Mouse (Mus musculus): ENCODE measurements around the gene Tsc2. TPM values are rescaled to one million over a fixed set of nuclear protein-coding genes. Genes with fewer than 3 reads are reported as not detected.

Tsc2 gene
- total and polyA plus RNA-seq, 3 experiments, result 9.1 to 69.8 (median 35.2) TPM

DNA sequence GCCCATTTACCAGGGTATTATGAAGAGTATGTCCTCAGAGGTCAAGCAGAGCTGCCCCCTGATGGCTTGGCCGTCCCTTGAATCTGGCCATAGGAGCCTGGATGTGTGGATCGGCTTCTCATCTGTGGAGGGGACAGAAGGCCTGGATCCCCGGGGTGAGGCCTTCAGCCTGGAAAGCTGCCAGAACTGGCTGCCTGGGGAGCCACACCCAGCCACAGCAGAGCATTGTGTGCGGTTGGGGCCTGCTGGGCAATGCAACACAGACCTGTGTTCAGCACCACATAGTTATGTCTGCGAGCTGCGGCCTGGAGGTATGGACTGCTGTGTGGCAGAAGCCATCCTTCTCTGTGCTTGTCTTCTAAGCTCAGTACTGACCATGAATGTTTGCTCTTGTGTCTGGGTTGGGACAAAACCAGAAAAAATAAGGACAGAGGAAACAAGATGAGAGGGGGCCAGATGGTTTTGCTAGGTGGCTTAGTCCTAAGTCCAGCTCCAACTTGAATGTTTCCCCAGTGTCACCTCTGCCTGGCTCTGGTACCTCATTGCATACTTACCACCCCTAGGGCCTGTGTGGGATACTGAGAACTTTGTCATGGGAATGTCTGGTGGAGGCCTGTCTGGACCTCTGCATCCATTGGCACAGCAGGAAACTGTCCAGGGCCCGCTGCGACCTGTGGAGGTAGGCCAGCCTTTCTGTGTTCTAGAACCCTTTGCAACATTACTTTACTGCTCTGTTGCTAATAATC, 65.2 kb downstream of the Tsc2 start:
- H3K36me3 ChIP-seq (replicated peaks in 1 of 2; ENCODE audit: control insufficient read depth in 1 of 2, insufficient read depth in 1 of 2, low read length in 1 of 2), result peaks cover 26 to 80% of the 10 kb centered on the region in 2 experiments
- no peak overlapping the region for H3K9ac ChIP-seq (ENCODE audit: insufficient read depth, low read depth)
- DNase-seq (ENCODE audit: extremely low read depth), result no peak

DNA sequence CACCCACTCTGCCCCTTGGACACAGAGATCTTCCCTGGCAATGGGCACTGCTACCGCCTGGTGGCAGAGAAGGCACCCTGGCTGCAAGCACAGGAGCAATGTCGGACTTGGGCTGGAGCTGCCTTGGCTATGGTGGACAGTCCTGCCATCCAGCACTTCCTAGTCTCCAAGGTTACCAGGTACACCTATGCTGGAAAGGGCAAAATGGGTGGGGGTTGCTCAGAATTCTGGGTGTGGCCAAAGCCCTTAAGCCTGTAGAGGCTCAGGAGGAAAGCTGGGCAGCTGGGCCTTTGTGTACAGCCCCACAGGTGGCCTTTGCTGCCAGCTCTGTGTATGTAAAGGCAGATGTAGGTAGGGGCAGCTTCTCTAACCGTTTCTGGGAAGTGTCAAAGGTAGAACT, 66.6 kb downstream of the Tsc2 start:
- in situ Hi-C loops (cut with MboI; ENCODE audit: low pct_ligation_motif_present, low pct_unique_long_range_greater_than_20kb, low sequenced_read_pairs), result no loop called here

More for the DNA sequence above, 65.2 kb downstream of the Tsc2 start:
- dilution Hi-C loops (cut with MboI; ENCODE audit: extremely low pct_ligation_motif_present, extremely low pct_unique_long_range_greater_than_20kb, low sequenced_read_pairs) (no loop called here), in situ Hi-C loops (cut with MboI; ENCODE audit: low pct_ligation_motif_present, low pct_unique_long_range_greater_than_20kb, low sequenced_read_pairs) (no loop called here)
- no peak overlapping the region for H3K4me3 ChIP-seq (replicated peaks in 1 of 3; ENCODE audit: low read depth in 2 of 3, low read length in 2 of 3, poor library complexity in 1 of 3)
- H3K27ac ChIP-seq (ENCODE audit: insufficient read depth, low read depth), result no peak overlapping the region
- no peak overlapping the region for H3K4me2 ChIP-seq (ENCODE audit: insufficient read depth, low read depth, poor library complexity, severe bottlenecking)
- no peak for TF ChIP-seq ZC3H11A (IDR thresholded peaks at IDR 0.05; ENCODE audit: low read depth, low read length)
- no peak for TF ChIP-seq ETS1 (conservative IDR thresholded peaks at IDR 0.05; ENCODE audit: low read depth, low read length)
- no peak for TF ChIP-seq MXI1 (IDR thresholded peaks at IDR 0.05; ENCODE audit: low read depth, low read length)
- no peak for TF ChIP-seq POLR2A (IDR thresholded peaks at IDR 0.05; ENCODE audit: low read depth, low read length)
- TF ChIP-seq NELFE (IDR thresholded peaks at IDR 0.05; ENCODE audit: low read depth, low read length), result no peak
- no peak for TF ChIP-seq POLR2AphosphoS2 (IDR thresholded peaks at IDR 0.05; ENCODE audit: low read depth, low read length)
- no peak for TF ChIP-seq CHD2 (IDR thresholded peaks at IDR 0.05; ENCODE audit: low read length)
- no peak for TF ChIP-seq PAX5 (IDR thresholded peaks at IDR 0.05; ENCODE audit: low read length)
- TF ChIP-seq MYC (IDR thresholded peaks at IDR 0.05; ENCODE audit: low read depth, low read length), result no peak
- TF ChIP-seq MEF2A (IDR thresholded peaks at IDR 0.05; ENCODE audit: borderline replicate concordance, low read depth, low read length), result no peak
- TF ChIP-seq ZKSCAN1 (IDR thresholded peaks at IDR 0.05; ENCODE audit: borderline replicate concordance, low read depth, low read length), result no peak
- H3K79me2 ChIP-seq (replicated peaks; ENCODE audit: control insufficient read depth, extremely low read depth, insufficient read depth, poor library complexity, severe bottlenecking), result no peaks in the 10 kb centered on the region; the same call in 1 of the 2 replicates
- H3K4me1 ChIP-seq (ENCODE audit: control insufficient read depth in 1 of 2, insufficient read depth in 2 of 2), result peaks cover 0 to 8% of the 10 kb centered on the region in 2 experiments; a peak in 2 of 4 replicates
- H3K9me3 ChIP-seq (replicated peaks; ENCODE audit: low read length), result no peaks in the 10 kb centered on the region
- no peaks in the 10 kb centered on the region for H3K27me3 ChIP-seq (replicated peaks)

More for the DNA sequence above, 66.6 kb downstream of the Tsc2 start:
- H3K4me2 ChIP-seq (ENCODE audit: insufficient read depth, low read depth, poor library complexity, severe bottlenecking), result no peak overlapping the region
- no peaks in the 10 kb centered on the region; the same call in 1 of the 2 replicates for H3K79me2 ChIP-seq (replicated peaks; ENCODE audit: control insufficient read depth, extremely low read depth, insufficient read depth, poor library complexity, severe bottlenecking)
- H3K9ac ChIP-seq (ENCODE audit: insufficient read depth, low read depth), result no peak overlapping the region
- peaks cover 0 to 8% of the 10 kb centered on the region in 2 experiments; a peak in 2 of 4 replicates for H3K4me1 ChIP-seq (ENCODE audit: control insufficient read depth in 1 of 2, insufficient read depth in 2 of 2)
- dilution Hi-C loops (cut with MboI; ENCODE audit: extremely low pct_ligation_motif_present, extremely low pct_unique_long_range_greater_than_20kb, low sequenced_read_pairs), result no loop called here
- no peaks in the 10 kb centered on the region for H3K27me3 ChIP-seq (replicated peaks)
- no peaks in the 10 kb centered on the region for H3K9me3 ChIP-seq (replicated peaks; ENCODE audit: low read length)
- TF ChIP-seq USF1 (IDR thresholded peaks at IDR 0.05; ENCODE audit: low read depth, low read length) (no peak), MEF2A (IDR thresholded peaks at IDR 0.05; ENCODE audit: borderline replicate concordance, low read depth, low read length) (no peak), ZNF384 (IDR thresholded peaks at IDR 0.05; ENCODE audit: low read depth, low read length) (no peak), IRF4 (IDR thresholded peaks at IDR 0.05; ENCODE audit: low read depth, low read length) (no peak), MYC (IDR thresholded peaks at IDR 0.05; ENCODE audit: low read depth, low read length) (no peak), POLR2AphosphoS2 (IDR thresholded peaks at IDR 0.05; ENCODE audit: low read depth, low read length) (no peak), MAZ (IDR thresholded peaks at IDR 0.05; ENCODE audit: low read depth, low read length) (no peak), RAD21 (IDR thresholded peaks at IDR 0.05; ENCODE audit: low read depth, low read length) (no peak), ZC3H11A (IDR thresholded peaks at IDR 0.05; ENCODE audit: low read depth, low read length) (no peak), E2F4 (IDR thresholded peaks at IDR 0.05; ENCODE audit: insufficient replicate concordance, low read depth, low read length) (no peak), POLR2A (IDR thresholded peaks at IDR 0.05; ENCODE audit: low read depth, low read length) (no peak), SMC3 (IDR thresholded peaks at IDR 0.05; ENCODE audit: low read depth, low read length) (no peak), KAT2A (IDR thresholded peaks at IDR 0.05; ENCODE audit: insufficient replicate concordance, low read length) (no peak), NRF1 (IDR thresholded peaks at IDR 0.05; ENCODE audit: low read depth, low read length) (no peak), MAX (IDR thresholded peaks at IDR 0.05; ENCODE audit: low read length) (no peak), SIN3A (IDR thresholded peaks at IDR 0.05; ENCODE audit: low read length) (no peak), HCFC1 (IDR thresholded peaks at IDR 0.05; ENCODE audit: low read depth, low read length) (no peak), UBTF (IDR thresholded peaks at IDR 0.05; ENCODE audit: low read depth, low read length) (no peak), USF2 (conservative IDR thresholded peaks at IDR 0.05; ENCODE audit: low read depth, low read length) (no peak), MAFK (IDR thresholded peaks at IDR 0.05; ENCODE audit: insufficient replicate concordance, low read length) (no peak)
- DNase-seq (ENCODE audit: extremely low read depth), result no peak
- no peak overlapping the region for H3K4me3 ChIP-seq (replicated peaks in 1 of 3; ENCODE audit: low read depth in 2 of 3, low read length in 2 of 3, poor library complexity in 1 of 3)
- H3K36me3 ChIP-seq (replicated peaks in 1 of 2; ENCODE audit: control insufficient read depth in 1 of 2, insufficient read depth in 1 of 2, low read length in 1 of 2), result peaks cover 18 to 66% of the 10 kb centered on the region in 2 experiments
- no peak overlapping the region for H3K27ac ChIP-seq (ENCODE audit: insufficient read depth, low read depth)
